Mouse (Mus musculus): Measurements from ENCODE around the gene Cyp26b1.
"Not testable (repeated sequence)": the region's sequence is repeated elsewhere in the genome, so short reads cannot be mapped to it uniquely, and the experiment has no call there.

Cyp26b1 gene

DNA sequence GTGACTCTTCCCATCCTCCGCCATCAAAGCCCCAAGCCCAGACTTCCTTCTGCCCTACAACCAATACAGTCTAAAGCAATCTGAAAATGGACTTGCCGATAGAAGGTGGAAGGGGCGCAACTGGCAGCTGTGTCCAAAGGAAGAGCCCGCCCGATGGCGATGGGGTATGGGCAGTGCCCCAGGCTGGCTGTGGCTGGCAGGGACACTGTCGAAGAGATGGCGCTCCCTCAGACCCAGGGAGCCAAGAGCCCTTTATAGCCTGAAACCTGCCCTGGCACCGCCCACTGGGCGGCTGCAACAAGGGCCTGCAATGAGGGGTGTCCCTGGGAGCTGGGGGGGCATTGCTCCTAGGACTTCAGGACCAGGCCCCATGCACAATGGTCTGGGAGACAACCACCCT is at the start of gene Cyp26b1:
TSS of gene Cyp26b1 (minus strand) at position 216 of the 400 bp plus-strand sequence.
- Histone ChIP-seq H3K27me3 (ENCODE audit: control insufficient read depth, insufficient read depth, low read length, poor library complexity, severe bottlenecking) (no peaks in the 10 kb centered on the region), H3K36me3 (ENCODE audit: control insufficient read depth, insufficient read depth, low read length, poor library complexity, severe bottlenecking) (no peaks in the 10 kb centered on the region)
- DNase-seq (ENCODE audit: low read depth, low spot score): no peak

DNA sequence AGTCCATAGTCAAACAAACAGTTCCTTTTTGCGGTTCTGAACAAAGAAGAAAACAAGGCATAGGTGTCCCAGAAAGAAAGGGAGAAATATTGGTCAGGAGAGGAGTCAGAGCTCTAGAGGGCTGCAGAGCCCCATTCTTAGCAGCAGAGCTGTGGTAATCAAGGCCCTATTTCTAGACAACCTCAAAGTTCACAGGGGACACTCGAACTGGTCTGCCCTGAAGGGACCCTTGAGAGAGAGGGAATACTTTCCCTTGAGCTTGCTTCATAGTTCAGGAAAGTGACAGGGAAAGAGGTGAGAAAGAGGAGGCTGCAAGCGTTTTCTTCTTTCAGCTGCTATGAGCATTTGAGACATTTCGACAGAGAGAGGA is 47.3 kb upstream of the Cyp26b1 start:
- no peak for DNase-seq (ENCODE audit: low read depth, low spot score)
- H3K36me3 ChIP-seq (ENCODE audit: control insufficient read depth, insufficient read depth, low read length, poor library complexity, severe bottlenecking): no peaks in the 10 kb centered on the region
- no peaks in the 10 kb centered on the region for H3K27me3 ChIP-seq (ENCODE audit: control insufficient read depth, insufficient read depth, low read length, poor library complexity, severe bottlenecking)

DNA sequence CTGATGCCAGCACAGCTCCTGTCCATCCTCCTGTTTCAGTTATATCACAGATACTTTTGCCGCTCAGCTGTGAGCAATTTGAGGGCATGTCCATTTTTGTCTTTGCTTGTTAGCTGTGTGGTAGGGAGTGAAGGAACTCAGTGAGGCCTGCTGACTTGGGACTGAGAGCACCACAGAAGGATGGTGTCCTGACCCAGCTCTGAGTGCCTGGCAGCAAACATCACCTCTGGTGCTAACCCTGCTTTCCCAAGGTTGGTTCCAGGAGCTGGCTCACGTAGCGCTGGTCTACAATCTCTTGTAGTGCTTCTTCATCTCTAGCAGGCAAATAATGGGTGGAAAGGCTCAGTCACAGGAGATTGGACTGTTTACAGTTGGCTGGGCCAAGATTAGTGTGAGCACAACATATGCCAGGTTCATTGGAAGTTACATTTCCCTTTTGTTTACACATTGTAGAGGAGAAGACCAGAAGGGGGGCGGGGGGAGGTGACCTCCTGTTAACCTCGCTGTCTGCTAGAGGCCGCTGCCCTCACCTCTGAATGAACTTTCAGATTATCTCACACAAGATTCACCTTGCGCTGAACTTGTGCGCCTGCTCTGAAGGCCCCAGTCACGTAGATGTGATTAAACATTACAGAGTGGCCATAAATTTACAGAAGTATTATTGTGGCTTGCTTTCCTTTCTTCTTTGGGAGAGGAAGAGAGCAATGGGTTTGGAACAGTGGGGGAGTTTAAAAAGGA is 46.8 kb upstream of the Cyp26b1 start:
- Histone ChIP-seq H3K27me3 (ENCODE audit: control insufficient read depth, insufficient read depth, low read length, poor library complexity, severe bottlenecking) (no peaks in the 10 kb centered on the region), H3K36me3 (ENCODE audit: control insufficient read depth, insufficient read depth, low read length, poor library complexity, severe bottlenecking) (no peaks in the 10 kb centered on the region)
- DNase-seq (ENCODE audit: low read depth, low spot score): no peak

DNA sequence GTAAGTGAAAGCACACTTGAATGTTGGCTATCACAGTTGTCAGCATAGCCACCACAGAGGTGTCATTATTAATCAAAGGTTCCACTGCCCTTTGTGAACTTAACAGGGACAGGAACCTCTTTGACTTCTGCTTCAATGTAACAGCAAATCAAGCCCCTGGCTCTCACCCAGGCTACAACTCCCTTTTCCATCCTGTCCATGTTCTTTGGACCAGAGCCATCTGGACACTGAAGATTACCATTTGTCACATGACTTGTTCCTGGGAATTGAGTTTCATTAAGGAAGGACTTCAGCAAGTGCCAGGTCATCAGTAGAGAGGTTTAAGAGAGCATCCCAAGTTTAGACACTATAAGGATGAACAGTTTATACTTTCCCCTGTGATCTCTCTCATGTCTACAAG is 44.5 kb upstream of the Cyp26b1 start:
- no peaks in the 10 kb centered on the region for H3K36me3 ChIP-seq (ENCODE audit: control insufficient read depth, insufficient read depth, low read length, poor library complexity, severe bottlenecking)
- H3K27me3 ChIP-seq (ENCODE audit: control insufficient read depth, insufficient read depth, low read length, poor library complexity, severe bottlenecking): no peaks in the 10 kb centered on the region
- no peak for DNase-seq (ENCODE audit: low read depth, low spot score)

DNA sequence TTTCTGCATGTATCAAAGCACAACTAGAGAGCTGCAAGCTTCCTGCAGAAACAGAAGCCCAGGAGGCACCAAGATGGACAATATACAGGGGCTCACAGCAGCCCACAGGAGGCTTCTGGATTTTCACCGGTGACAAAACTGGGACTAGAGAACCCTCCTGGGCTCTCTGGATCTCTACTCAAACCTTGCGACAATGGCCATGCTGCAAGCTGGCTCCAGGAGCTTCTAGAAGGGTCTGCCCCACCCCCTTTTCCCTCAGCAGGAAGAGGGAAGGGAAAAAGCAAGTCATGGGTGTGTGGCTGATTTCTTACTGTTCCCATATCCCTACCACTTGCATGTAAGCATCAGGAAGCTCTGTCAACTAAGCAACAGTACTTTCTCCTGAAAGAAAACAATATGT is 37.9 kb upstream of the Cyp26b1 start:
- no peak for DNase-seq (ENCODE audit: low read depth, low spot score)
- H3K36me3 ChIP-seq (ENCODE audit: control insufficient read depth, insufficient read depth, low read length, poor library complexity, severe bottlenecking): no peaks in the 10 kb centered on the region
- H3K27me3 ChIP-seq (ENCODE audit: control insufficient read depth, insufficient read depth, low read length, poor library complexity, severe bottlenecking): no peaks in the 10 kb centered on the region

DNA sequence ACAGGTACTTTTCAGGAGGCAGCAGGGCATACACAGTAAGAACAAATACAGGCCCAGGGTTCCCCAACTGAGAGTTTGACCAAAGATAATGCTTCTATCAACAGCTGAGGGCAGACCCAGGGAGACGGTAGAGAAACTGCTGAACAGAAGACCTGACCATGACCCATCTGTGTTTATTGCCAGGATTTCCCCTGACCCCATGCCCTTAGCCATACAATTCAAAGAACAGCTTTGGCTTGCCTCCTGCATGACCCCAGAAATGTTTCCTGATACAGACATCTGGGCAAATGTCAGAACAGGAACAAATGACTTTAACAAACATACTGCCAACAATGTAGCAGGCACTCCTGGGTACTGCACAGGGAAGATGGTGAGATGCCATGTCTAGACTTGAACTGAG is 36.6 kb upstream of the Cyp26b1 start:
- Histone ChIP-seq H3K27me3 (ENCODE audit: control insufficient read depth, insufficient read depth, low read length, poor library complexity, severe bottlenecking) (no peaks in the 10 kb centered on the region), H3K36me3 (ENCODE audit: control insufficient read depth, insufficient read depth, low read length, poor library complexity, severe bottlenecking) (no peaks in the 10 kb centered on the region)
- DNase-seq (ENCODE audit: low read depth, low spot score): no peak

DNA sequence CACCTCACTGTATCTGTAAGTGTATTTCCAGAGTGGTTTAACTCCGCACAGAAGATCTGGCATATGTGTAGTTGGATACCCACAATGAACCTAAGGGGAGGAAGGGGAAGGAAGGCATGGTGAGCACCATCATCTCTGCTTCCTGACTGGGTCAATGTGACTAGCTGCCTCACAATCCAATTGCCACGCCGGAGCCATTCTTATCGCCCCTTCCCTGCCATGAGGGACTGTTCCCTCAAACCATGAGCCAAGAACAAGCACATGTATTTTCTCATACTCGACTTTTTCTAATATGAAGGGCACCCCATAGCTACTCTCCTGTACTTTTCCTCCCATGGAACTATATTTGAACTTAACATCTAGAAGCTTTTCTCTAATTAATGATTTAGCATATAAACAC is 35.1 kb upstream of the Cyp26b1 start:
- Histone ChIP-seq H3K36me3 (ENCODE audit: control insufficient read depth, insufficient read depth, low read length, poor library complexity, severe bottlenecking) (no peaks in the 10 kb centered on the region), H3K27me3 (ENCODE audit: control insufficient read depth, insufficient read depth, low read length, poor library complexity, severe bottlenecking) (no peaks in the 10 kb centered on the region)
- no peak for DNase-seq (ENCODE audit: low read depth, low spot score)

DNA sequence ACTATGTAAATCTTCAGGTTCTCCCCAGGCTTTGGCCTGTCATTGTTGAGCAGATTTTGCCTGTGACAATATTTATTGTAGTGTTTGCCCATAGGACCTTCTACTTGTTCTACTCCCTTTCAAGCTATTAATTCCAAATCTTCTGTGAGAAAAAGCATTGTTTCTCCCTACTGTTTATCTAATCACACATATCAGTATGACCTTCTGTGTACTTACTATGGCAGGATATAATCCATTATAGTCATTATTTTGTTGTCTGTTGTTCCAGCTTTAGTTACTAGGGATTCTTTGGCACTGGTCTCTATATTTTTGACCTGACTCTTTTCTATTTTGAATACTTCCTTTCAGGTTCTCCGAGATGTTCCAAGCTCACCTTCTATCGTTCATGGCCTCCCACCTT is 32.7 kb upstream of the Cyp26b1 start:
- Histone ChIP-seq H3K36me3 (ENCODE audit: control insufficient read depth, insufficient read depth, low read length, poor library complexity, severe bottlenecking) (no peaks in the 10 kb centered on the region), H3K27me3 (ENCODE audit: control insufficient read depth, insufficient read depth, low read length, poor library complexity, severe bottlenecking) (no peaks in the 10 kb centered on the region)
- DNase-seq (ENCODE audit: low read depth, low spot score): no peak

DNA sequence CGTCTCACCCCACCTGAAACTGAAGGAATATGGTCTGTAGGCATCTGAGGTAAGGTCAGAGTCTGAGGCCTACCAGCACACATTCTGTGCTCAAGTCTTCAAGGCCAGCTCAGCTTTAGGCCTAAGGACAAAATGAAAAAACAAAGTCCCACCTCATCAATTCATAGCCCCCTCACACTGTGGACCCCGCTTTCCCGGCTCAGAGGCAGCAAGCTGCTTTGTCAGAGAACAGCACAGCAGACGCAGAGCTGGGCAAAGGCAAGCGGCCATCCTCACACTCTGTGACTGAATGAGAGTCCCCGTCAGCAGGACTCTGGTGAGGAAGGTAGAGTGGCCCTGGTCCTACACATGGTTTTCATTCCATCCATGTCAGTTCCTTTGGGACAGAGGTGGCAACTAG is 25.5 kb upstream of the Cyp26b1 start:
- H3K27me3 ChIP-seq (ENCODE audit: control insufficient read depth, insufficient read depth, low read length, poor library complexity, severe bottlenecking): no peaks in the 10 kb centered on the region
- no peak for DNase-seq (ENCODE audit: low read depth, low spot score)
- H3K36me3 ChIP-seq (ENCODE audit: control insufficient read depth, insufficient read depth, low read length, poor library complexity, severe bottlenecking): no peaks in the 10 kb centered on the region

DNA sequence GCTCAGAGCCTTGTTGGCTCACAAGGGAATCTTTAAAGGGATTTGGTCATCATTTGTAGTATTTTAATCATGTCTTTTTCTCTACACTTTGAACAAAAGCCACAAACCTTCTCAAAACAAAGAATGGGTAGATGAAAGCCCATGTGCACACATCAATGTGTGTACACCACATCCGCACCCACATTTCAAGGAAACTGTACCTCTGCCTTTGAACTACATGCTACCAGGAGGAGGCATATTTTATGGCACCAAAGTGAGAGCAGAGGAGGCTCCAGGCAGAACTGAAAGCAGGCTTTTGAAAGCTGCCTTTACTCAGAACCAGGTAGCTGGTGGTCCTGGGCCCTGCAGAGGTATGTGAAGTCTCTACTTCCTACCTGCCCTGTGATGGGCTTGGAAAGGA is 23.3 kb upstream of the Cyp26b1 start:
- no peak for DNase-seq (ENCODE audit: low read depth, low spot score)
- H3K36me3 ChIP-seq (ENCODE audit: control insufficient read depth, insufficient read depth, low read length, poor library complexity, severe bottlenecking): no peaks in the 10 kb centered on the region
- no peaks in the 10 kb centered on the region for H3K27me3 ChIP-seq (ENCODE audit: control insufficient read depth, insufficient read depth, low read length, poor library complexity, severe bottlenecking)

DNA sequence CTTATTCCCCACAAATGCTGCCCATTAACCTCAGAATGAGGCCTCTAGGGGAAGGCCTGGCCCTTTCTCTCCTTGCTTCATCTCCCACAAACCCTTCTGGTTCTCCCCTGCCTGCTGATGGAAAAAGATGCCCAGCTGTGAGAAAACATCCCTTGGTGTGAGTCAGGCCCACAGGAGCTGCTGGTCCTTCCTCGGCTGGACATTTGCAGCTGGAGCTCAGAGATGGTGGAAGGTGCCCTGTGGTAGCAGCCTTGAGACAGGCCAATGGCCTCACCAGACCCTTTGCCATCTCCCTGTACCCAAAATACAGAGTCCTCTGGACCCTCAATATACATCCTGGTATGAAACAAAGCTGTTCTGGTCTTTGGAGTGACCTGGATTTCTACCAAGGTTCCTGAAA is 22.9 kb upstream of the Cyp26b1 start:
- Histone ChIP-seq H3K27me3 (ENCODE audit: control insufficient read depth, insufficient read depth, low read length, poor library complexity, severe bottlenecking) (no peaks in the 10 kb centered on the region), H3K36me3 (ENCODE audit: control insufficient read depth, insufficient read depth, low read length, poor library complexity, severe bottlenecking) (no peaks in the 10 kb centered on the region)
- no peak for DNase-seq (ENCODE audit: low read depth, low spot score)

DNA sequence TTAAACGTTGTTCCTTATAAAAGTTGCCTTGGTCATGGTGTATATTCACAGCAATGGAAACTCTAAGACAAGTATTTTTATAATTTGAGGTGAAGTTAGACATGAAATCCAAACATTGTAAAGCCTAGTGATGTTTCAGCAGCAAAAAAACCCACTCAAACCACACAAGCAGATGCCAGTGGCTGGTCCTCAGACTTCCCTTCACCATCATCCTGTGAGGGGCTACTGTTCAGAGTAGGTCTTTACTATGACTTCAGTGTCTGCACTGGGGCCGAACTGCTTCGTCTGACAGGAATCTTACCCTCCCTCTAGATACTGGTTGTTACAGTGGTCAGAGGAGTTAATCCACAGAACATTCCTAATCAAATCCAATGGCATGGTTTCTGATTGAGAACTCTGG is 19.9 kb upstream of the Cyp26b1 start:
- H3K27me3 ChIP-seq (ENCODE audit: control insufficient read depth, insufficient read depth, low read length, poor library complexity, severe bottlenecking): no peaks in the 10 kb centered on the region
- H3K36me3 ChIP-seq (ENCODE audit: control insufficient read depth, insufficient read depth, low read length, poor library complexity, severe bottlenecking): no peaks in the 10 kb centered on the region

DNA sequence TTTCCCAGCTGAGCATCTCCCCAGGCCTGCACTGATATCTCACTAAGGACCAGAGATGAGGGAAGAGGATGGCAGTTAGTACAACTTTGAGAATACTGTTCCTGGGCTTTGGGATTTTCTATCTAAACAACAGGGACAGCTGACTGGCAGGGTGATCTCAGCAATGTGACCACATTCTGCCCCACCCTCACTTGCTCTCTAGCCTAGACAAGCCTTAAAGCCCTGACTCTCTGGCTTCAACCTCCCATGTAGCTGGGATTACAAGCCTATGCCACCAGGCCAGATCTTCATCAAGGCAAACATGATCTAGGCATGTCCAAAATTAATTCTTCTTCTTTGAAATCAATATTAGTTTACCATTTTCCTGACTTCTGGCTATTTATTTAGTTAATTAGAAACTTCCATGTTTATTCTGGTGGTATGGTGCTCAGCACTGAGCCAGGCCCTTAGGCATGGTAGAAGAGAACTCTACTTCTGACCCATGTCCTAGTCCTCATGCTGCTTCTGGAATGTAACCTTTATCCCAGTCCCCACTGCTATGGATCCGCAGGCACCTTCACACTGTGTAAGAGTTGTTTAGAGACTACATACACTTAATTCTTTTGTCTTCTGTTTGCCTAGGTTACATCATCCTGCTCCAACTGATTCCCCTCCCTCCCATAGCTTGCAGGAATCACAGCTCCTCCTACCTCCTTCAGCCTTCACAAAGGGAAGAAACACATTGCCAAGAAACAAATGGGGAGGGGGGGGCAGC is 7.6 kb upstream of the Cyp26b1 start:
- H3K27me3 ChIP-seq (ENCODE audit: control insufficient read depth, insufficient read depth, low read length, poor library complexity, severe bottlenecking): no peaks in the 10 kb centered on the region
- no peaks in the 10 kb centered on the region for H3K36me3 ChIP-seq (ENCODE audit: control insufficient read depth, insufficient read depth, low read length, poor library complexity, severe bottlenecking)
- DNase-seq (ENCODE audit: low read depth, low spot score): no peak

More for the DNA sequence above, 19.9 kb upstream of the Cyp26b1 start:
- no peak for DNase-seq (ENCODE audit: low read depth, low spot score)

DNA sequence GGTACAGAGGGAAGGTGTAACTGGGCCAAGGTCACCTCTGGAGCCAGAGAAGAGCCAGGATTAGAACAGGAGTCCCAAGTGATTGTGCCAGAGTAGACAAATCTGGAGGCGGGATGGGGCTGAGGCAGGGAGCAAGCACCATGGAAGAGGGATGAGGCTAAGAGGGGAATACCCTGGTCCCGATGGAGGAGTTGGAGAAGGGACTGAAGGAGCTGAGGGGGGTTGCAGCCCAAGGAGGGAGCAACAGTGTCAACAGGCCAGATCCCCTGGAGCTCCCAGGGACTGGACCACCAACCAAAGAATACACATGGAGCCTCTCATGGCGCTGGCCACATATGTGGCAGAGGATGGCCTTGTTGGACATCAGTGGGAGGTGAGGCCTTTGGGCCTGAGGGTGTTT is 5.6 kb upstream of the Cyp26b1 start:
- H3K36me3 ChIP-seq (ENCODE audit: control insufficient read depth, insufficient read depth, low read length, poor library complexity, severe bottlenecking); DNase-seq (ENCODE audit: low read depth, low spot score); H3K27me3 ChIP-seq (ENCODE audit: control insufficient read depth, insufficient read depth, low read length, poor library complexity, severe bottlenecking): not testable (repeated sequence)

DNA sequence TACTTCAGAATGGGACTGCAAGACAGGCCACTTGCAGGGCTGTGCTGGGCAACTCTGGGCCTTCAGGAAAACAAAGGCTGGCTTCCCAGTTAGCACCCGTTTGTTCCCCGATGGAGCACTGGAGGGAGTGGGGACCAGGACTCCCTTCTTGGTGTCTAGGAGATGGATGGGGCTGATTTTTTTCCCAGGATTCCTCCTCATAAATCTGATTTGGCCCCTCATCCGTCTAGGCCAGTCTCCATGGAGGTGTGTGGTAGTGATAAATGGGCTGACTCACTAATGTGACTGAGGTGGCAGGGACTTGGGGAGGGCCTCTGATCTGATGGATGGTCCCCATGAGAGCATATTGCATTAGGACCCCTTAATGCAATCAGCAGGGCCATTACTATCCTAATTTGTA is 5.0 kb upstream of the Cyp26b1 start:
- no peaks in the 10 kb centered on the region for H3K27me3 ChIP-seq (ENCODE audit: control insufficient read depth, insufficient read depth, low read length, poor library complexity, severe bottlenecking)
- no peaks in the 10 kb centered on the region for H3K36me3 ChIP-seq (ENCODE audit: control insufficient read depth, insufficient read depth, low read length, poor library complexity, severe bottlenecking)
- no peak for DNase-seq (ENCODE audit: low read depth, low spot score)

DNA sequence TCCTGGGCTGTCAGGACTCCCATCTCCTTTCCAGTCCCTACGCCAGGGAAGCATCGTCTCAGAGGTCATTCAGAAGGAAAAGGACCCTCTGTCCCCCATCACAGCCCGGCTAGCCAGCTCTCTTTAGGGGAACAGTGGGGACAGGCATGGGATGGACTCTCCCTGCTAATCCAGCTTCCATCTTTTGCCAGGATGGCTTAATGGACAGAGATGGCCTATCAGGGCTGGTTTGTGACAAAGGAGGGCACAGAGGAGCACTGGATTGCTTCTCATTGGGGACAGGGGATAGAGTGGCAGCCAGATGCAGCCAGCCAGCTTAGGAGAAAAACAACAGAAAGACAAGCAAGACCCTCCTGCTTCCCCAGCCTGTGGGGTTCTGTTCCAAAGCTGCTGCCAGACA is 918 bp upstream of the Cyp26b1 start:
- no peak for DNase-seq (ENCODE audit: low read depth, low spot score)
- H3K36me3 ChIP-seq (ENCODE audit: control insufficient read depth, insufficient read depth, low read length, poor library complexity, severe bottlenecking): no peaks in the 10 kb centered on the region
- H3K27me3 ChIP-seq (ENCODE audit: control insufficient read depth, insufficient read depth, low read length, poor library complexity, severe bottlenecking): no peaks in the 10 kb centered on the region

Measured in splenic B cell, adult 2 months (primary cell).